ENCODE assay signal across 18 mouse cellular contexts in genomic region chr5:74897133-74897532, GRCm38 (mm10).
DNase-seq lines count a peak whose midpoint lies in the region; ATAC-seq and TF ChIP-seq lines count a peak whose summit lies in the region.
"Had no signal": no experiment of that assay in that cellular context is flagged by ENCODE, and none has a peak within 500 bp of the region (broad histone marks: within the 10 kb centered on the region; RNA-seq: fewer than 3 reads in every experiment).

No protein-coding gene starts in this region.

- peak; percentile 94 for ATAC-seq in Patski
- ATAC-seq: forebrain, postnatal 0 days; intestine, embryonic 16.5 days had no signal

- intact Hi-C loops in gastrocnemius, adult 2 months (cut with DNase I) = no loop called here
- intact Hi-C loops in gastrocnemius, postnatal 36 days (cut with DNase I) = no loop called here
- intact Hi-C loops in heart, postnatal 14 days (cut with DNase I) = no loop called here

- peak; percentile 44 for DNase-seq in gastrocnemius, adult 2 months
- DNase-seq in gastrocnemius, postnatal 36 days = no peak
- DNase-seq in 3T3-L1 (ENCODE audit: low read depth, low spot score) = peak; percentile 99
- peak; percentile 94 for DNase-seq in Patski (ENCODE audit: low read depth, low spot score)
- peak; percentile 22 to 25 for DNase-seq in heart, postnatal 14 days
- no peak for DNase-seq in right cerebral cortex, postnatal 4 days
- no peak for DNase-seq in right cerebral cortex, postnatal 25 days
- DNase-seq: cerebellum, adult 11-12 months; forebrain, postnatal 0 days; kidney, postnatal 25 days; liver; lung, embryonic 14.5 days had no signal

- in situ Hi-C loops in Patski (cut with MboI; ENCODE audit: low pct_unique_long_range_greater_than_20kb) = loop anchor here (5.0 kb wide), 1 partner anchor 100 kb away; no protein-coding TSS in a partner anchor

- POLR2A ChIA-PET in Patski (lab: Charles Lee) = interaction anchor here (0.7 to 0.9 kb wide), 2 partner anchors 103 to 105 kb away, joined by 3 to 5 read pairs; no protein-coding TSS in a partner anchor

- H3K27ac ChIP-seq in gastrocnemius, adult 2 months = peak overlapping the region; percentile 62
- H3K27ac ChIP-seq: heart, embryonic 13.5 days; hindbrain, embryonic 13.5 days; neural tube, embryonic 15.5 days had no signal

- H3K27me3 ChIP-seq in Patski = no peaks in the 10 kb centered on the region
- H3K27me3 ChIP-seq: hindbrain, embryonic 13.5 days; megakaryocyte, embryonic 14.5 days; neural tube, embryonic 15.5 days had no signal

- H3K4me3 ChIP-seq in gastrocnemius, adult 2 months = no peak overlapping the region
- H3K4me3 ChIP-seq: erythroblast, embryonic 14.5 days; heart, embryonic 13.5 days; hindbrain, embryonic 13.5 days; megakaryocyte, embryonic 14.5 days; neural tube, embryonic 15.5 days had no signal

- TF ChIP-seq CTCF in gastrocnemius, adult 2 months (IDR thresholded peaks at IDR 0.05) = no peak
- TF ChIP-seq CTCF in Patski (IDR thresholded peaks at IDR 0.05) = no peak

- CTCF ChIA-PET in Patski (lab: Charles Lee) = interaction anchor here (1.6 to 1.8 kb wide), 3 partner anchors 65 to 102 kb away, joined by 3 to 5 read pairs (median 4); no protein-coding TSS in a partner anchor

Comparison
In these comparisons a context has a peak if more than half of its experiments do, and no peak if none do; other contexts are left out.
1. DNase-seq: peak in gastrocnemius, adult 2 months (single experiment), 3T3-L1 (single experiment), Patski (single experiment) and heart, postnatal 14 days (2 of 2); none in gastrocnemius, postnatal 36 days (0 of 2), right cerebral cortex, postnatal 4 days (single experiment) and right cerebral cortex, postnatal 25 days (single experiment).